Mouse (Mus musculus) neural tube, embryonic 11.5 days (tissue): Measurements from ENCODE around the gene Slc35a3. TPM values are rescaled to one million over a fixed set of nuclear protein-coding genes. Genes with fewer than 3 reads are reported as not detected.
"Not testable (repeated sequence)": the region's sequence is repeated elsewhere in the genome, so short reads cannot be mapped to it uniquely, and the experiment has no call there.

Experiments
- ATAC-seq: fragments of 200-750 bp; cut with Nextera tagmentation; 2 replicates; pipeline ENCODE4 v1.8.0; 2017; ENCODE audit warnings: moderate number of reproducible peaks, mild to moderate bottlenecking, moderate TSS enrichment, moderate library complexity; ENCODE audit not compliant: insufficient read depth, low FRiP score, low TSS enrichment
- DNase-seq: peaks from one replicate; pipeline ENCODE4 v3.0.0-alpha.2; 2015; ENCODE audit warnings: low spot score
- H3K27ac ChIP-seq: fragments of 300-500 bp; sonication (generic); 2 replicates; pipeline ENCODE4 v1.5.1; 2014; ENCODE audit warnings: low read depth, mild to moderate bottlenecking, low read length
- H3K27me3 ChIP-seq: fragments of 300-500 bp; sonication (generic); 2 replicates; pipeline ENCODE4 v1.6.1; 2014; ENCODE audit warnings: mild to moderate bottlenecking, low read length, mixed read lengths; ENCODE audit not compliant: control insufficient read depth, insufficient read depth
- H3K36me3 ChIP-seq: fragments of 300-500 bp; sonication (generic); 2 replicates; pipeline ENCODE4 v1.6.1; 2014; ENCODE audit warnings: mild to moderate bottlenecking, low read length, moderate library complexity, mixed read lengths; ENCODE audit not compliant: control insufficient read depth, insufficient read depth
- H3K4me1 ChIP-seq: fragments of 300-500 bp; sonication (generic); 2 replicates; pipeline ENCODE4 v1.6.1; 2014; ENCODE audit warnings: low read length, mixed read lengths; ENCODE audit not compliant: control insufficient read depth, insufficient read depth
- H3K4me2 ChIP-seq: fragments of 300-500 bp; sonication (generic); 2 replicates; pipeline ENCODE4 v1.6.1; 2014; ENCODE audit warnings: low read depth, mild to moderate bottlenecking, moderate library complexity
- H3K4me3 ChIP-seq: fragments of 300-500 bp; sonication (generic); 2 replicates; pipeline ENCODE4 v1.5.1; 2014; ENCODE audit warnings: low read depth, low read length
- H3K9ac ChIP-seq: fragments of 300-500 bp; sonication (generic); 2 replicates; pipeline ENCODE4 v1.6.1; 2014; ENCODE audit warnings: mild to moderate bottlenecking, low read length
- H3K9me3 ChIP-seq: fragments of 300-500 bp; sonication (generic); 2 replicates; pipeline ENCODE4 v1.6.1; 2016; ENCODE audit warnings: low read length; ENCODE audit not compliant: control insufficient read depth
- WGBS: fragments of 180-500 bp; shearing (Covaris S2); extraction: QIAGEN DNeasy Blood & Tissue Kit; methylation state at CpG from one replicate; pipeline ENCODE4 v1.1.7; 2014; 5-methylcytosine and 5-hydroxymethylcytosine counted together
- polyA plus RNA-seq: library from polyadenylated mRNA; unstranded; fragments of >200 nt; fragmentation: Nextera tagmentation; extraction: Ambion mirVana; gene quantifications from 2 replicates; pipeline ENCODE4 v1.2.1, GENCODE M21; 2014

Gene Slc35a3
- polyA plus RNA-seq, 1 experiment from 2014 or later, result 8.8 TPM

DNA sequence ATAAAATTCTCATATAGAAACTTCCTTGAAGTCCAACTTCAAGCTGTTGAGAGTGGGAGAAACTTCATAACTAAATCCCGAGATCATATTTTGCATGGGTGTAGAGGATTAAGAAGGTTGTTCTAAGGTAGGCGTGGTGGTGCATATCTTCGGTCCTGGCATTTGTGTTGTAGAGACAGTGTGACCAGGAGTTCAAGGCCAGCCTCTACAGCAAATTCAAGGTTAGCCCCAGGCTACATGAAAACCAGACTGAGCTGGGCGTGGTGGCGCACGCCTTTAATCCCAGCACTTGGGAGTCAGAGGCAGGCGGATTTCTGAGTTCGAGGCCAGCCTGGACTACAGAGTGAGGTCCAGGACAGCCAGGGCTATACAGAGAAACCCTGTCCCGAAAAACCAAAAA lies 48.4 kb downstream of the Slc35a3 start:
- H3K9me3 ChIP-seq, ATAC-seq, H3K4me3 ChIP-seq, DNase-seq, H3K4me2 ChIP-seq, H3K4me1 ChIP-seq, H3K27ac ChIP-seq, H3K36me3 ChIP-seq, H3K27me3 ChIP-seq, H3K9ac ChIP-seq: not testable (repeated sequence)
- WGBS, result 94% methylated on average over 9 of the region's 9 CpGs

DNA sequence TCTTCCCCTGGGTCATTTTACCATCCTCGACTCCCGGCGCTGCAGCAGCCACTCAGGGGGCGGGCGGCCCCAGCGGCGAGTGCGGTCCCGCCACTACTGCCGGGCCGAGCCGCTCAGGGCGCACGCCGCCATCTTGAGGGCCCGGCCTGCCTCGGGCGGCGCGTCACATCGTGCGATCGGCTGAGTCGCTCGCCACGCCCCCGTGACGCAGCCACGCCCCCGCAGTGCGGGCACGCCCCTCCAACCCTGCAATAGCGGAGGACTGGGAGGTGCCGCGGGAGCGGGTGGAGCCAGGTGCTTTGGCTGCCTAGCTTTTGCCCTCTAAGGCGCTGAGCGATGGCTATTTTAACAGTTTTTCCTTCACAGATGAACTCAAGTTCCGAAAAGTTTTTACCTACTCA lies 50.2 kb downstream of the Slc35a3 start, which contains the start of gene Mfsd14a:
Gene Mfsd14a (minus strand): TSS at position 215 of the 401 bp plus-strand sequence.
- ATAC-seq (peak; percentile 99), DNase-seq (peak; percentile 98)
- Histone ChIP-seq H3K4me1 (peaks cover 7% of the 10 kb centered on the region; the same call in 1 of the 2 replicates), H3K36me3 (no peaks in the 10 kb centered on the region), H3K27ac (peak within 1 kb of the TSS; percentile 93), H3K9me3 (no peaks in the 10 kb centered on the region), H3K4me2 (peak within 1 kb of the TSS; percentile 72), H3K27me3 (no peaks in the 10 kb centered on the region), H3K4me3 (peak within 1 kb of the TSS; percentile 97), H3K9ac (peak within 1 kb of the TSS; percentile 96)
- WGBS, result under 1% methylated on average over 39 of the region's 39 CpGs

DNA sequence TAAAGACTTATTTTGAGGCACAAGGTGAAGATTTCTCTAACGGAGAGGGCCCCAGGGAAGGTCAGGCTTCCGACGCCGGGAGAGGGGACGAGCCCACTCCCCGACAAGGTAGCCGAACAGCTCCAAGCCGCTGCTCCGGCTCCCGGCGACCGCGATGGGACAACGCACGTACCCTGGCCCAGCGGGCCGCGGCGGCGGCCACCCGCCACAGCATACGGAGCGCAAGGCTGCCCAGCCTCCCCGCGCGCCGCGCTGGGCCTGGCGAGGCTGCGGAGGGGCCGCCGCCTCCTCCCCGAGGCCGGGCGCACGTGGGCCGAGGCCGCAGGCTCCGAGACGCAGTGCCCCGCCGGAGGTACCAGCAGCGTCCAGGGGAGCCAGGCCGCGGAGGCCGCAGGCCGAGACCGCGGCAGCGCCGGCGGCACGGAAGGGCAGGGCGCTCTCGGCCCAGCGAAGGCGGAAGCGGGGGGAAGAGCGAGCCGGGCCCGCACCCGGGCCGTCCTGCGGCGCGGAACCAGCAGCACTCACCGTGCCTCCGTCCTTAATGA lies 50.7 kb downstream of the Slc35a3 start:
- Histone ChIP-seq H3K9ac (peak overlapping the region; percentile 96), H3K4me2 (peak overlapping the region; percentile 72), H3K9me3 (no peaks in the 10 kb centered on the region), H3K27ac (peak overlapping the region; percentile 93), H3K4me3 (peak overlapping the region; percentile 97), H3K4me1 (peaks cover 7% of the 10 kb centered on the region; the same call in 1 of the 2 replicates), H3K36me3 (no peaks in the 10 kb centered on the region), H3K27me3 (no peaks in the 10 kb centered on the region)
- peak; percentile 82 for ATAC-seq
- WGBS, result under 1% methylated on average over 67 of the region's 68 CpGs
- DNase-seq, result peak; percentile 76

- whole genome bisulfite sequencing, result 8% methylated on average over 16 of the region's 16 CpGs
- no peak for DNase-seq
- peak overlapping the region; percentile 97 for H3K4me3 ChIP-seq
- H3K9me3 ChIP-seq, result no peaks in the 10 kb centered on the region
- peak overlapping the region; percentile 96 for H3K9ac ChIP-seq
- peak overlapping the region; percentile 93 for H3K27ac ChIP-seq
- no peaks in the 10 kb centered on the region for H3K27me3 ChIP-seq
- H3K4me2 ChIP-seq, result peak overlapping the region; percentile 72
- no peak for ATAC-seq
- H3K4me1 ChIP-seq, result peaks cover 7% of the 10 kb centered on the region; the same call in 1 of the 2 replicates
- no peaks in the 10 kb centered on the region for H3K36me3 ChIP-seq
Measured at GRCm38 (mm10) chr3:116661288-116661869, 51.3 kb downstream of the Slc35a3 start.

DNA sequence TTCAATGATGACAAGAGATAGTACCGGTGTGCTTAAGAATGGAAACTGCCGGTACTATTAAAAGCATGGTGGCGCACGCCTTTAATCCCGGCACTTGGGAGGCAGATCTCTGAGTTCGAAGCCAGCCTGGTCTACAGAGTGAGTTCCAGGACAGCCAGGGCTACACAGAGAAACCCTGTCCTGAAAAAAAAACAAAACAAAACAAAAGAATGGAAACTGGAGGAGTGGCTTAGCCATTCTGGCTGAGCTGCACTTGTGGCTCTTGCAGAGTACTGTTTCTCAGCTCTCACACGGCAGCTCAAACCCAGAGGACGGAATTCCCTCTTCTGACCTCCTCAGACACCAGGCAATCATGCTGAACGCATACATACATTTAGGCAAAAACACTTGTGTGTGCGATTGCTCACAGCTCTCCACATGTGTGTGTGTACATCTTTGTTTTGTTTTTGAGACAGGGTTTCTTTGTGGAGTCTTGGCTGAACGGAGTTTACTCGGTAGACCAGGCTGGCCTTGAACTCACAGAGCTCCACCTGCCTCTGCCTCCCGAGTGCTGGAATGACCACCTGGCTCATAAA lies 52.7 kb downstream of the Slc35a3 start:
- Histone ChIP-seq H3K4me2 (no peak overlapping the region), H3K9me3 (no peaks in the 10 kb centered on the region), H3K4me1 (peaks cover 7% of the 10 kb centered on the region; the same call in 1 of the 2 replicates), H3K27ac (no peak overlapping the region), H3K36me3 (no peaks in the 10 kb centered on the region), H3K27me3 (no peaks in the 10 kb centered on the region), H3K4me3 (no peak overlapping the region), H3K9ac (no peak overlapping the region)
- no peak for ATAC-seq
- DNase-seq, result no peak
- WGBS, result 85% methylated on average over 13 of the region's 13 CpGs

DNA sequence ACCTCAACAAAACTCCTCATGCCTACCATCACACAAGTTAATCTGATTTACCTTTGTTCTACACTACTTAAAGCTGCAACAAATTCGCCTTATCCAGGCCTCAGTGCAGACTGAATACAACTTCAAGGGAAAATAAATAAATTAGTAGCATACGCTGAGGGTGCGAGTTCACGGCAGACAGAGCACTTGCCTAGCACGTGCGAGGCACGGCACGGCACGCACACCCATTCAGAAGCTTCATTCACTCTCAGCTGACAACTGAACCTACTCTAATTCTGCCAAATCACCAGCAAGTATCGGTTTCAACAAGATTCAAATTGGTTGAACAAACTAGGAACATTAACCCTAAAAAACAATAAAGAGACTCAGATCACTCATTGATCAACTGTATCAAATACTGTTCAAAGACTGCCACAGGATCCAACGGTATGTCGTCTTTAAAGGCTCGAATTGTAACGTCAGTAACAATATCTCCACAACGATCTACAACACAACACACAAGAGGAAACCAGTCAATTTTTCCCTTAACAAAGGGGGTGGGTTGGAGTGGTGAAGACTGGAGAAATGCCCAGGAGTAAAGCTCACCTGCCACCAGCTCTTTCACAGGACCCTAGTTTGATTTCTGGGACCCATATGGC lies 53.6 kb downstream of the Slc35a3 start:
- 85% methylated on average over 15 of the region's 15 CpGs for WGBS
- no peak for ATAC-seq
- H3K27ac ChIP-seq, result no peak overlapping the region
- peaks cover 7% of the 10 kb centered on the region; the same call in 1 of the 2 replicates for H3K4me1 ChIP-seq
- no peaks in the 10 kb centered on the region for H3K9me3 ChIP-seq
- no peaks in the 10 kb centered on the region for H3K36me3 ChIP-seq
- H3K27me3 ChIP-seq, result no peaks in the 10 kb centered on the region
- no peak overlapping the region for H3K9ac ChIP-seq
- no peak overlapping the region for H3K4me3 ChIP-seq
- no peak overlapping the region for H3K4me2 ChIP-seq
- DNase-seq, result no peak

- no peak overlapping the region for H3K4me3 ChIP-seq
- no peak overlapping the region for H3K9ac ChIP-seq
- ATAC-seq (no peak), DNase-seq (no peak)
- H3K4me1 ChIP-seq, result peaks cover 7% of the 10 kb centered on the region; the same call in 1 of the 2 replicates
- no peaks in the 10 kb centered on the region for H3K9me3 ChIP-seq
- no peak overlapping the region for H3K4me2 ChIP-seq
- no peaks in the 10 kb centered on the region for H3K36me3 ChIP-seq
- H3K27ac ChIP-seq, result no peak overlapping the region
- 80% methylated on average over 7 of the region's 7 CpGs for WGBS
- no peaks in the 10 kb centered on the region for H3K27me3 ChIP-seq
Measured at GRCm38 (mm10) chr3:116656184-116656965, 56.3 kb downstream of the Slc35a3 start.

DNA sequence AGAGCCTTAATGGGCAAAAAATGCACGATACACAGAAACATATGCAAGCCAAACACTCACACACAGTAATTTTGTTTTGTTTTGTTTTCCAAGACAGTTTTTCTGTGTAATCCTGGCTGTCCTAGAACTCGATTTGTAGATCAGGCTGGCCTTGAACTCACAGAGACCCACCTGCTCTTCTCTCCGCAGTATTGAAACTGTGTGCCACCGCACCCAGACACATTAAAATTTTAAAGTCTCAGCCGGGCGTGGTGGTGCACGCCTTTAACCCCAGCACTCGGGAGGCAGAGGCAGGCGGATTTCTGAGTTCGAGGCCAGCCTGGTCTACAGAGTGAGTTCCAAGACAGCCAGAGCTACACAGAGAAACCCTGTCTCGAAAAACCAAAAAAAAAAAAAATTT lies 58.6 kb downstream of the Slc35a3 start:
- not testable (repeated sequence) for H3K4me3 ChIP-seq, H3K4me1 ChIP-seq, H3K27me3 ChIP-seq, H3K9me3 ChIP-seq, ATAC-seq, H3K4me2 ChIP-seq, DNase-seq, H3K9ac ChIP-seq, H3K36me3 ChIP-seq, H3K27ac ChIP-seq
- WGBS, result 94% methylated on average over 11 of the region's 11 CpGs
